Mouse (Mus musculus) spleen, adult 2 months (tissue): ENCODE measurements at regions not wholly inside any gene's neighbourhood (a gene's known extent, or its start where the extent isn't known, plus 50 kb on each side); places are given as distances from the start of the nearest gene placed in this dataset.

Source experiments
- CTCF ChIP-seq: fragments of 200-500 bp; IDR thresholded peaks from 2 replicates; pipeline ENCODE4 v1.5.1; 2011; ENCODE audit warnings: mild to moderate bottlenecking, inconsistent platforms; ENCODE audit not compliant: insufficient read depth, insufficient read length, insufficient replicate concordance; ENCODE audit errors: extremely low read depth
- POLR2A ChIP-seq: fragments of 200-500 bp; IDR thresholded peaks from 2 replicates; pipeline ENCODE4 v1.6.1; 2011; ENCODE audit warnings: low read depth, low read length, inconsistent platforms

DNA sequence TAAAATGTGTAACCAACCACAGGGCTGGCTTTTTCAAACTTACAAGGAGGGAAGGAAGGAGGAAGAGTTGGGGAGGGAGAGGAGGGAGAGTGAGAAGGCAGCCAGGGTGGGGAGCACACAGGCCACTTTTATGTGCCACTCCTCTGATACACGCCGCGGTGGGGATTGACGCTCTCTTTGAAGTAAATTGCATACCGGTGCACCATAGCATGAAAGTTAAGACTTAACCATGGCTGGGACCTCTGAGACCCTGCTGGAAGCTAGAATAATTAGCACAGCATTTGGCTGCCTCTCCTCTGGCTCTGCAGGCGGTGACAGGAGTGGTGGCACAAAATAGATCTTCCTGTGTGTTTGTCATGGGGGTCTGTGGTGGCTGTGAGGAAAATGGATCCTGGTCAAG, 380.7 kb downstream of the H2al1j start:
- TF ChIP-seq POLR2A: no peak
- no peak for TF ChIP-seq CTCF
